Mouse (Mus musculus) heart, postnatal 10 days (tissue): ENCODE measurements at regions not wholly inside any gene's neighbourhood (a gene's known extent, or its start where the extent isn't known, plus 50 kb on each side); places are given as distances from the start of the nearest gene placed in this dataset.
"Not testable (repeated sequence)": the region's sequence is repeated elsewhere in the genome, so short reads cannot be mapped to it uniquely, and the experiment has no call there.

ENCODE experiments used
- DNase-seq, 2 experiments: peaks; one replicate each; pipeline ENCODE4 v3.0.0; 2021
- intact Hi-C: fragments of 180-260 bp; cut with DNase I; formaldehyde crosslinking; loops from one replicate; pipeline ENCODE4 v1.15.1; 2025

DNA sequence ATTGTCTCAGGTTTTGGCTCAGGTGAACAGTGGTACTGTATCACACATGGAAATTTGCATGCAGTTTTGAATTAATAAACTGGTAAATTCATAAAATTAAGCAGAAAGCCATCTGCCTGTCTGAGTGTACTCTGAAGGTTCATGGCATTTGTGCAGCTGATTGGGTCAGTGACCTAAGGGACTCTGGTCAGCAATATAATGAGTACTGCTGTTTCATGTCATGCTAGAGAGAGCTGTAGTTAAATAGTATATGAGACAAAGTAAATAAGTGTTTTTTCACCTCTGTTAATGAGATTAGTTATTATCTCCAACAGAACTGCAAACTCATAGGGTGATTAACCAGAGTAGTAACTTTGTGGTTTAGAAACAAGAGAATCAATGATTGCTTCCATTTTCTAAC lies 231.4 kb upstream of the Speer4f2 start:
- intact Hi-C loops = no loop called here
- DNase-seq = no peak

DNA sequence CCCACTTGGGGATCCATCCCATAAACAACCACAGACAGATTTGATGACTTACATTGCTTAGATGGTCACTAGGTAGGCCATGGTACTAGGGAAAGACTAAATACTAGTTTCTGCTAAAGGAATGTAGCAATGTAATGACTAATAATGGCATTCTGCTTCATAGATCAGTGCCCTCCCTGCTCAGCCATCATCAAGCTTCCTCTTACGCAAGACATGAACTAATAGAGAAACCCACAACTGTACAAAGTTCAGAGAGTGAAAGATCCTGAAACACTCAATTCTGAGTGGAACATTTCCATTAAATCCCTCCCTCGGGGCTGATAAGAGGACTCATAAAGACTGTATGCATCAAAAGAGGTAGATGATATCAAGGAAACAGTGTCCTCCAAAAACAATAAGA lies 198.4 kb upstream of the Speer4f2 start:
- no peak for DNase-seq
- intact Hi-C loops = no loop called here

DNA sequence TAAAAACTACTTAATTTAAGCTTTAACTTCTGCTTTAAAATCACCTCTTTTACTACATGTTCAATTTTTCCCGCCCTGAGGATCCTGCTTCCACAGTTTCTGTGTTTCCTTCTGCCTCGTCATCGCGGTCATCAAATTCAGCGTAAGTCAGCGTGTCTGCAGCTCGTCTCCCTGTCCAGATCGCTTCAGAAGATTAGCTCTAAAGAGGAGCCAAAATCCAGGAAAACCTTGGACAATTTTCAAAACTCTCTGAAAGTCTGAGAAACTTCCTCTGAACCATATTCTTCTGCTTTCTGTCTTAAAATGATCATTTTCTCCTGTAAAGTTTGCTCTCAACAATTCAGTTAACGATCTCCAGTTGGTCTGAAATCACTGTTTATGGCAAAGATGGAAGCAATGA lies 196.2 kb upstream of the Speer4f2 start:
- DNase-seq = peak in 1 of 2 experiments; percentile 2
- intact Hi-C loops = no loop called here

- no peak for DNase-seq
- intact Hi-C loops = no loop called here
Measured at GRCm38 (mm10) chr5:17208554-17209283, 164.3 kb upstream of the Speer4f2 start.

- peak; percentile 4 to 7 for DNase-seq
- intact Hi-C loops = no loop called here
Measured at GRCm38 (mm10) chr5:17210723-17211245, 162.2 kb upstream of the Speer4f2 start.

DNA sequence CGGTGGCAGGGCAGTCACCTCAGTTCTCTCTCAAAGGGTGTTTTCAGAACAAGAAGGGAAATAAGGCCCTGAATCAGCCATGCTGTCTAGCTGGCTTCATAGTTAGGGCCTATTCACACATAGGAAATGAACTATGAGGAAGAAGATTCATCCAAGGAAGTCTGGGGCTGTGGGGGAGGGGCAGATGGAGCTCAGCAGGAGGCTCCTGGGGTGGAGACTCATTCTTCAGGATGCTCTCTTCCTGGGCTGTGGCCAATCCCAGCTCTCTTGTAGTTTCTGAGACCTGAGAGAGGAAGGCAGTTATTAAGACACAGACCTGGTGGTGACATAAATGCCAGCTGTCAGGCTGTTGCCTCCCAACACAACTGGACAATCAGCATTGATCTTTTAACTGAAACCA lies 149.4 kb upstream of the Speer4f2 start:
- DNase-seq, intact Hi-C loops: not testable (repeated sequence)

GRCm38 (mm10) chr5:17247732-17248606 lies 125.0 kb upstream of the Speer4f2 start:
- no peak for DNase-seq
- intact Hi-C loops = no loop called here

- peak in 1 of 2 experiments; percentile 3 for DNase-seq
- intact Hi-C loops = no loop called here
Measured at GRCm38 (mm10) chr5:17260541-17261325, 112.2 kb upstream of the Speer4f2 start.

- intact Hi-C loops = no loop called here
- peak; percentile 24 to 29 for DNase-seq
Measured at GRCm38 (mm10) chr5:17262126-17262525, 110.9 kb upstream of the Speer4f2 start.

DNA sequence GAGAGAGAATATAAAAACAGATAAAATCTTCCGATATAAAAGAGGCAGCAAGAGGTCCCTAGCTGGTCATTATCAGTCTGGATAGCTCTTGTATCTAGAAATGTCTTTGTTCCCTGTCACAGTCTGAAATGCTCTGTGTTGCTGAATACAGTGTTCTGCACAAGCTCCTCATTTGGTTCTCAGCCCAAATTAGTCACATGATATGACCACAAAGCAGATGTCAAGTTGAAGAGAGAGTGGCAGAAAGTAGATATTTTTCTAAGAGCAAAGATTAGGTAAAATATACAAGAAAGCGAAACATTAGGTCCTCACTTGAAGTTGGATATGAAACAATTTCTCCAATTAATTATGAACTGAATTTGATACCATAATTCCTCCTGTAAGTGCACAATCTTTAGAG lies 101.8 kb upstream of the Speer4f2 start:
- intact Hi-C loops = no loop called here
- DNase-seq = no peak

DNA sequence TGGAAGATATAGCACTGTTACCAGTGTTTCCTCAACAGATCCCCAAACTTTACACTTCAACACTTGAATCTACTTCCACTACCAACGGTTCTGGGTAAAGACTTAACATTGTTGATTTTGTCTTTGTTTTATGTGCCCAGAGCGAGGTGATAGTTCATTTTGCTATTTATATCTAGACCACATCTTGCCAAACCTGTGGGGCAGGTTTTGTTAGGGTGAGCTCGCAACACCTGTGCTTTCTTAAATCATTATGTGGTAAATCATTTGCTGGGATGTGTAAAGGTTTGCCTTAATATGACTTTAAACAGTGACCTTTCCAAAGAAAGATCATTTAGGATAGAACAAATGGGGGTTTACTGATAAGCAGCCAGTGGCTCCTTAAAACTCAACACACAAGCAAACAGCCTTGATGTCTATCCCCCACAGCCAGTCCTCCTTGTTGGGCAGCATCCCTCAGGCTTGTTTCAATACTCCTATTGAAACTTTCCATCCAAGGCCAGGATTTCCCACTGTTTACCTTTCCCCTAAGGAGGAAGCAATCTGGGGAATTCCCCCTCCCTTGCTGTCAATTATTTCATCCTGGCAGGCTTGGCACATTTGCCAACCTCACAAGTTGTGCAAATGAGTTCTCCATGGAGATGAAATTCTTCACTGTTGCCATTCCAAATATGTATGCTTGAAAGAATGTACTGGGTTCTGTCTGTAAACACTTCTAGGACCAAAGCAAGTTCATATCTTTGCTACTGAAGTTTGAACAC lies 101.1 kb upstream of the Speer4f2 start:
- peak in 1 of 2 experiments; percentile 5 for DNase-seq
- intact Hi-C loops = no loop called here

GRCm38 (mm10) chr5:17275346-17275745 lies 97.6 kb upstream of the Speer4f2 start:
- DNase-seq = no peak
- intact Hi-C loops = no loop called here

- intact Hi-C loops = no loop called here
Measured at GRCm38 (mm10) chr5:17276782-17277578, 96.0 kb upstream of the Speer4f2 start.

GRCm38 (mm10) chr5:17280203-17280602 lies 92.8 kb upstream of the Speer4f2 start:
- intact Hi-C loops = no loop called here
- no peak for DNase-seq

More at GRCm38 (mm10) chr5:17276782-17277578, 96.0 kb upstream of the Speer4f2 start:
- DNase-seq = no peak

DNA sequence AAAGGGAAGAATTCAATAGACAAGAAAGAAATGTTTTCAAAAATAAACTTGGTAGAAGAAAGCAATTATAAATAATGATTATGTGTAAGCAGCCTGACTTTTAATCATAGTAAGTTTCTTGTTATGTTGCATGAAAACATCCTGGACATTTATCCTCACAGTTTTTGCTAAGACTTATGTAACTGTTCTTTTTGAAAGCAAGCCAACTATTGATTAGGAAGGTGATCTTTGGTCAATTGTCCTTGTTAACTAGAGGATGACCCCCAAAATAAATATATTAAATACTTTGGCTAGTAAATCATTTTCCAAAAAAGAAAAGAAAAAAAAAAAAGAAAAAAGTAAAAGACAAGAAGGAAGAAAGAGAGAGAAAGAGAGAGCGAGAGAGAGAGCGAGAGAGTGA lies 92.0 kb upstream of the Speer4f2 start:
- intact Hi-C loops = no loop called here

GRCm38 (mm10) chr5:17289028-17289427 lies 84.0 kb upstream of the Speer4f2 start:
- intact Hi-C loops = no loop called here
- no peak for DNase-seq

More for the DNA sequence above, 92.0 kb upstream of the Speer4f2 start:
- DNase-seq = no peak

- intact Hi-C loops = no loop called here
- DNase-seq = no peak
Measured at GRCm38 (mm10) chr5:17292559-17292958, 80.4 kb upstream of the Speer4f2 start.

GRCm38 (mm10) chr5:17296571-17297035 lies 76.4 kb upstream of the Speer4f2 start:
- intact Hi-C loops = no loop called here
- no peak for DNase-seq

GRCm38 (mm10) chr5:17299846-17300245 lies 73.1 kb upstream of the Speer4f2 start:
- DNase-seq = no peak
- intact Hi-C loops = no loop called here
